Mouse (Mus musculus): Measurements from ENCODE around the gene Sez6l. TPM values are rescaled to one million over a fixed set of nuclear protein-coding genes. Genes with fewer than 3 reads are reported as not detected.

The Sez6l gene
- polyA plus RNA-seq, 1 experiment from 2014 or later = 22.1 TPM

DNA sequence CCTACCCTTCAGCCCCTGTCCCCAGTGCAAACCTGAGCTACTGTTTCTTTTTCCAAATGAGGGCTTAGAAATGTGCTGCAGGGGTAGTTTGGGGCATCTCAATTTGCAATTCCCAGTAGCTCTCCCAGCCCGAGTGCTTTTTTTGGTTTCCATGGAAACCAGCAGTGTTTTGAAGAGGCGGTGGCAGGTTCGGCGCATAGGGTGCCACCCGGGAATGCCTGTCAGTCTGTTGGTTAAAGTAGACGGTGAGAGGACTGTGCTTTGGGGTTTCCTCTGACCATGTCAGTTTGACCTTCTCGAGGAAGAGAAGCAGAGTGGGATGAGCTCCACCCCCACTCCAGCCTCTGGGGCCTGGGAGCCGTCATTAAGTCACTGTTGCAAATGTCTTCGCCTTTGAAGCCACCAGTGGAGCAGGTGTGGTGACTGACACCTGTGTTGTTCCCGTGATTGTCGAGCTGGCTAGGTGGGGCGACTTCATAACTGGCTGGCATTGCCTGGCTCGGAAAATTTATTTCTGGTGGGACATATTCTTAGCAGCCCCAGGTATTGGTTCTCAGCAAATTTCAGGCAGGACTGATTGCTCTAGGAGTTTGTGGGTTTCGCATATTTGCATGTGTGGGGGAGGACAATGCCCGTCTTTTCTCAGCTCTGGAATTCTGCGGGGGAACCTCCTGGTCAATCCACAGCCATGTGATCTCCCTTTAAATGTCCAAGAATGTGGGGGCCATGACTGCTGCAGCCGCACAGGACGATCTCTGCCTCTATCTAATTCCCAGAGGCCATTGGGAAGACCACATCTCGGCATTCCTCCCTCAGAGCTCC is 165.3 kb downstream of the Sez6l start:
- H3K4me3 ChIP-seq (ENCODE audit: low read depth, low read length) = no peak overlapping the region
- no peaks in the 10 kb centered on the region for H3K9me3 ChIP-seq (replicated peaks; ENCODE audit: control insufficient read depth, low read length)
- ATAC-seq = peak; percentile 74
- peak overlapping the region; percentile 33 for H3K4me2 ChIP-seq (ENCODE audit: low read length)
- no peaks in the 10 kb centered on the region for H3K36me3 ChIP-seq (ENCODE audit: control insufficient read depth, insufficient read depth, low read length)
- peaks cover 18% of the 10 kb centered on the region for H3K4me1 ChIP-seq (ENCODE audit: control insufficient read depth, insufficient read depth, low read length)
- H3K27me3 ChIP-seq (replicated peaks; ENCODE audit: control insufficient read depth, insufficient read depth, low read length) = no peaks in the 10 kb centered on the region
- 18% methylated on average over 19 of the region's 19 CpGs for WGBS
- H3K9ac ChIP-seq (ENCODE audit: low read length) = peak overlapping the region; percentile 18; the same call in 1 of the 2 replicates
- DNase-seq (ENCODE audit: low spot score) = peak; percentile 91
- peak overlapping the region; percentile 22 for H3K27ac ChIP-seq (ENCODE audit: low read depth, low read length)

DNA sequence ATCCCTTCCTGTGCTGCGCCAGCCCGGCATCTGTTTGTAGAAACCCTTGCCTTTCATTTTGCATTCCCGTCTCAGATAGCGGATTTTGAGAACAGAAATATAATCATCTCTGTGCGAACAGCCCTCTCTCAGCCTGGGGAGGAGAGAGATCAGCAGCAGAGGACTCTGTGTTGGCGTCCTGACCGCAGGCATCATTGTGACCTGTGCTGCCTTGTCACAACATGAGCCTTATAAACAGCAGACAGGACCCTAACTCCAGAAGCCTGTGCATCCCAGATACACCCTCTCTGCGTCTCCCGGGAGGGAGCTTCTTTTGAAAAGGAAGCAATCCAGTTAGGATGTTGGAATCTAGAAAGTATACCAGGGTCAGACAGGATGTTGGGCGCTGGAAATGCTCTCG is 165.9 kb downstream of the Sez6l start:
- WGBS = 30% methylated on average over 11 of the region's 11 CpGs
- H3K4me1 ChIP-seq (ENCODE audit: control insufficient read depth, insufficient read depth, low read length) = peaks cover 18% of the 10 kb centered on the region
- peak overlapping the region; percentile 22; the same call in 1 of the 2 replicates for H3K27ac ChIP-seq (ENCODE audit: low read depth, low read length)
- H3K36me3 ChIP-seq (ENCODE audit: control insufficient read depth, insufficient read depth, low read length) = no peaks in the 10 kb centered on the region
- peak overlapping the region; percentile 18; the same call in 1 of the 2 replicates for H3K9ac ChIP-seq (ENCODE audit: low read length)
- DNase-seq (ENCODE audit: low spot score) (no peak), ATAC-seq (0 out of 2 replicates have a peak, but pooled peaks have one; percentile 19)
- no peaks in the 10 kb centered on the region for H3K27me3 ChIP-seq (replicated peaks; ENCODE audit: control insufficient read depth, insufficient read depth, low read length)
- peak overlapping the region; percentile 33 for H3K4me2 ChIP-seq (ENCODE audit: low read length)
- H3K4me3 ChIP-seq (ENCODE audit: low read depth, low read length) = no peak overlapping the region
- no peaks in the 10 kb centered on the region for H3K9me3 ChIP-seq (replicated peaks; ENCODE audit: control insufficient read depth, low read length)

DNA sequence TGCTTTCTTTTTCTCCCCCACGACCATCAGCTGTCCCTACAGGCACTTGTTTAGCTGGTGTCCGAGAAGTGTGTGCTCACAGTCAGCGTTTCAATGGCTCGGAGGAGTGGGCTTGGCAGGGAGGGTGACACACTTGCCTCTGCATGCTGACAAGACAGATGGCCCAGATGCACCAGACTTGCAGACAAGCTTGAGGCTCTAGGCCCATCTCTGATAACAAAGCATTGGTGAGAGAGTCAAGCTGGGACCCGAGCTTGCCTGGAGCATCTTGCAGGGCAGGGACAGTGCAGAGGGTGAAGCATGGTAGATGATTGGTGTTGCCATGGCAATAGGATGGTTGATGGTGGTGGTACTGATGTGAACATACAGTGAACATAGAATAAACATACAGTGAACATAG is 167.7 kb downstream of the Sez6l start:
- H3K27ac ChIP-seq (ENCODE audit: low read depth, low read length) = peak overlapping the region; percentile 44; the same call in 1 of the 2 replicates
- no peaks in the 10 kb centered on the region for H3K9me3 ChIP-seq (replicated peaks; ENCODE audit: control insufficient read depth, low read length)
- ATAC-seq (no peak), DNase-seq (ENCODE audit: low spot score) (no peak)
- no peak overlapping the region for H3K4me3 ChIP-seq (ENCODE audit: low read depth, low read length)
- peaks cover 18% of the 10 kb centered on the region for H3K4me1 ChIP-seq (ENCODE audit: control insufficient read depth, insufficient read depth, low read length)
- no peaks in the 10 kb centered on the region for H3K36me3 ChIP-seq (ENCODE audit: control insufficient read depth, insufficient read depth, low read length)
- H3K9ac ChIP-seq (ENCODE audit: low read length) = no peak overlapping the region
- WGBS = 60% methylated on average over 5 of the region's 5 CpGs
- no peak overlapping the region for H3K4me2 ChIP-seq (ENCODE audit: low read length)
- H3K27me3 ChIP-seq (replicated peaks; ENCODE audit: control insufficient read depth, insufficient read depth, low read length) = no peaks in the 10 kb centered on the region

DNA sequence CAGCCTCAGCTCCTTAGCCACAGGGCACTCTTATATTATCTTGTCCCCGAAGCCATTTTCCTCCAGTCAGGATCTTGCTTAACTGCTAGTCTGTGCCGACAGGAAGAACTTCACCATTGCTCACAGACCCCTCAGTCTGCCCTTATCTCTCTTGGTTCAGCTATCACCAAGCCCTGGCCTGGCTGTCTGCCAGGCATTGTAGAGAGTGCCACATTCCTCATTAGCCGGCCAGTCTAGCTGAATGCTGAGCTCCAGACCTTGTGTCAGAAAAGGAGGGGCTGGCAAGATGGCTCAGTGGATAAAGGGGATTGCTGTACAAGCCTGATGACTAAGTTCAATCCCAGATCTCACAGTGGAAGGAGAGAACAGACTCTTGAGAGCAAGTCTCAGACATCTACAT is 171.0 kb downstream of the Sez6l start:
- H3K27ac ChIP-seq (ENCODE audit: low read depth, low read length) = no peak overlapping the region
- no peaks in the 10 kb centered on the region for H3K36me3 ChIP-seq (ENCODE audit: control insufficient read depth, insufficient read depth, low read length)
- H3K27me3 ChIP-seq (replicated peaks; ENCODE audit: control insufficient read depth, insufficient read depth, low read length) = no peaks in the 10 kb centered on the region
- 73% methylated on average over 3 of the region's 3 CpGs for WGBS
- H3K4me3 ChIP-seq (ENCODE audit: low read depth, low read length) = no peak overlapping the region
- no peak overlapping the region for H3K4me2 ChIP-seq (ENCODE audit: low read length)
- no peak for ATAC-seq
- no peak for DNase-seq (ENCODE audit: low spot score)
- H3K4me1 ChIP-seq (ENCODE audit: control insufficient read depth, insufficient read depth, low read length) = peaks cover 3% of the 10 kb centered on the region; the same call in 1 of the 2 replicates
- no peak overlapping the region for H3K9ac ChIP-seq (ENCODE audit: low read length)
- H3K9me3 ChIP-seq (replicated peaks; ENCODE audit: control insufficient read depth, low read length) = no peaks in the 10 kb centered on the region

DNA sequence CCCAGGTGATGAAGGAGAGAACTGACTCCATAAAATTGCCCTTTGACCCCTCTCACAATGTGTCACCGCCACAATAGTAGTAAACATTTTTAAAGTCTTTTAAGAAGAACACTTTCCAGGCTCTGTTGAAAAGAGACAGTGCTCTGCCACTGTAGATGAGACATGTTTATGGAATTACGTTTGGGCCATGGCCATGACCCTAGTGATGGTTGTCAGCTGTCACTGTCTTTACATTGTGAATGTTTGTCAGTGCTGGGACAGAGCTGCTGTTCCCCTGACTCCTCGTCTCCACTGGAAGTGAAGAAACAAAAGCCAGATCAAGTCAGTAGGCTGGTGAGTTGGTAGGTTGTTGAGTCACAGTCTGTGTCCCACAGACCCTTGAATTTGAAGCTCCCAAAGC is 174.5 kb downstream of the Sez6l start:
- no peak for DNase-seq (ENCODE audit: low spot score)
- Histone ChIP-seq H3K9ac (ENCODE audit: low read length) (no peak overlapping the region), H3K4me3 (ENCODE audit: low read depth, low read length) (no peak overlapping the region), H3K27me3 (replicated peaks; ENCODE audit: control insufficient read depth, insufficient read depth, low read length) (no peaks in the 10 kb centered on the region), H3K36me3 (ENCODE audit: control insufficient read depth, insufficient read depth, low read length) (no peaks in the 10 kb centered on the region), H3K4me2 (ENCODE audit: low read length) (no peak overlapping the region), H3K4me1 (ENCODE audit: control insufficient read depth, insufficient read depth, low read length) (no peaks in the 10 kb centered on the region), H3K9me3 (replicated peaks; ENCODE audit: control insufficient read depth, low read length) (no peaks in the 10 kb centered on the region), H3K27ac (ENCODE audit: low read depth, low read length) (no peak overlapping the region)
- ATAC-seq = no peak
- whole genome bisulfite sequencing = 72% methylated on average over 3 of the region's 3 CpGs

DNA sequence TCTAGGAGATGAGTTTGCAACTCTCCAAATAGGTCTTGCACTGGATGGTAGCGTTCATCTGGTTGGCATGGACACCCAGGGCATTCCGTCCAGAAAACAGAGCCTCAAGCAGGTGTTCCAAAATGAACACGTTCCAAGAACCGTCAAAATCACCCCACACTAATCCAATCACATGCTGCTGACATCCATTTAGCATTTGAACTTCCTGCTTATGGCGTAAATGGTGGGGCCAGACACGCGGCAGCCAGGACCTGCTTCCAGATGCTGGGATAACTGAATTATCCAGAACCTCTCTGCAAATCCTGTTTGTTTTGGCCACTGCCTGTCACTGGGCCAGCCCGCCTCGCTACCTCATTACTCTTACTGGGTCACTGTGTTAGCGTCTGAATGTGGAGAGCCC is 177.7 kb downstream of the Sez6l start:
- DNase-seq (ENCODE audit: low spot score) = no peak
- WGBS = 81% methylated on average over 10 of the region's 10 CpGs

DNA sequence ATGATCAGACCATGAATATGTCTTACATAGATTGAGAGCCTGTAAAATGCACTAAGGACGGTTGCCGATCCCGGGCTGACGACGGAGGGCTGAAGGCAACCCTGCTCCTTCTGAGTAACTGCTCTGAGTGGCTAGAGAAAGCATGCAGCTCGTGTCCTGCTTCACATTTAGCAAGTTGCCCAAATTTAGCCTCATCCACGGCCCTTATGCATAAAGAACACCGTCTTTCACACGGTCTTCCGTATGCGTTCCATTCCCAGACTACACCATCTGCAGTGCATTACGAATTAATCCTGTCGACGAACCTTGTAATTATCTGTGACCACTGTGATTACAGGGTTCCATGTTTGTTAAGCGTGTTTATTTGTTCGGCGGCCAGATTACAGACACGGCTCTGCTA is 180.9 kb downstream of the Sez6l start:
- Histone ChIP-seq H3K9me3 (replicated peaks; ENCODE audit: control insufficient read depth, low read length) (no peaks in the 10 kb centered on the region), H3K4me1 (ENCODE audit: control insufficient read depth, insufficient read depth, low read length) (peaks cover 15% of the 10 kb centered on the region), H3K9ac (ENCODE audit: low read length) (no peak overlapping the region), H3K27me3 (replicated peaks; ENCODE audit: control insufficient read depth, insufficient read depth, low read length) (no peaks in the 10 kb centered on the region), H3K27ac (ENCODE audit: low read depth, low read length) (peak overlapping the region; percentile 88; the same call in 1 of the 2 replicates), H3K36me3 (ENCODE audit: control insufficient read depth, insufficient read depth, low read length) (peaks cover 9% of the 10 kb centered on the region), H3K4me3 (ENCODE audit: low read depth, low read length) (no peak overlapping the region), H3K4me2 (ENCODE audit: low read length) (no peak overlapping the region)
- 69% methylated on average over 18 of the region's 18 CpGs for WGBS
- ATAC-seq (no peak), DNase-seq (ENCODE audit: low spot score) (peak; percentile 7)

More for the DNA sequence above, 177.7 kb downstream of the Sez6l start:
- no peaks in the 10 kb centered on the region for H3K36me3 ChIP-seq (ENCODE audit: control insufficient read depth, insufficient read depth, low read length)
- peaks cover 4% of the 10 kb centered on the region; the same call in 1 of the 2 replicates for H3K4me1 ChIP-seq (ENCODE audit: control insufficient read depth, insufficient read depth, low read length)
- H3K27me3 ChIP-seq (replicated peaks; ENCODE audit: control insufficient read depth, insufficient read depth, low read length) = no peaks in the 10 kb centered on the region
- H3K4me3 ChIP-seq (ENCODE audit: low read depth, low read length) = no peak overlapping the region
- H3K4me2 ChIP-seq (ENCODE audit: low read length) = no peak overlapping the region
- no peak overlapping the region for H3K27ac ChIP-seq (ENCODE audit: low read depth, low read length)
- H3K9ac ChIP-seq (ENCODE audit: low read length) = no peak overlapping the region
- no peaks in the 10 kb centered on the region for H3K9me3 ChIP-seq (replicated peaks; ENCODE audit: control insufficient read depth, low read length)
- no peak for ATAC-seq

DNA sequence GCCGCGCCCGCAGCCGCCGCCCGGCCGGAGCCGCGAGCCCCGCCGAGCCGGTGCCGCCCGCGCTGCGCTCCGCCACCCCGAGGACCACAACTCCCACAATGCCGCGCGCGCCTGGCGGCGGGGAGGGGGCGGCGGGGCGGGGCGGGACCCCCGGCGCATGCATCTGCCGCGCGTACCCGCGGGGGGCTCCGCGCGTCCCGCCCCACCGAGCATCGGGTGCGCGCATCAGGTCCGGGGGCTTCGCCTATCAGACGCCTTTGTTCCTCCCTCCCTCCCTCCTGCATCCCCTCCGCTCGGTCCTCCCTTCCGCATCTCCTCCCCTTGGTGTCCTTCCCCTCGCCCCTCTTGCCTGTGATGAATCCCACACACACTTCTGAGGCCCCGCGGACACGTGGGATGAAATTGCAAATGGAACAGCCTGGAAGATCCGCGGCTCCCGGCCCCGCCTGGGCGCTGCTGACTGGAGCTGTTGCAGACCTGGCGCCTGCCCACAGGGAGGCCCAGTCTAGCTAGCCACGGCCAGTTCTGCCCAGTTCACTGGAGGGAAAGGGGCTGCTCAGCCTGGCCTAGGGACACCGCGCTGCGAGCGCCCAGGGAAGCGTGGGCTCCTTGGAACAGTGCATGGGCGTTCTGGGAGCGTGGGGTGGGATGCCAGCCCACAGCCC is 182.1 kb downstream of the Sez6l start, which contains the start of gene Asphd2:
Gene Asphd2 (minus strand): TSS at position 88 of the 665 bp plus-strand sequence.
- peak; percentile 93 for DNase-seq (ENCODE audit: low spot score)
- Histone ChIP-seq H3K36me3 (ENCODE audit: control insufficient read depth, insufficient read depth, low read length) (peaks cover 16% of the 10 kb centered on the region), H3K4me2 (ENCODE audit: low read length) (peak within 1 kb of the TSS; percentile 95), H3K27me3 (replicated peaks; ENCODE audit: control insufficient read depth, insufficient read depth, low read length) (no peaks in the 10 kb centered on the region), H3K27ac (ENCODE audit: low read depth, low read length) (peak within 1 kb of the TSS; percentile 88), H3K4me3 (ENCODE audit: low read depth, low read length) (peak within 1 kb of the TSS; percentile 62), H3K9me3 (replicated peaks; ENCODE audit: control insufficient read depth, low read length) (no peaks in the 10 kb centered on the region), H3K9ac (ENCODE audit: low read length) (peak within 1 kb of the TSS; percentile 69), H3K4me1 (ENCODE audit: control insufficient read depth, insufficient read depth, low read length) (peaks cover 15% of the 10 kb centered on the region)
- peak; percentile 86 for ATAC-seq
- WGBS = 1% methylated on average over 33 of the region's 67 CpGs

DNA sequence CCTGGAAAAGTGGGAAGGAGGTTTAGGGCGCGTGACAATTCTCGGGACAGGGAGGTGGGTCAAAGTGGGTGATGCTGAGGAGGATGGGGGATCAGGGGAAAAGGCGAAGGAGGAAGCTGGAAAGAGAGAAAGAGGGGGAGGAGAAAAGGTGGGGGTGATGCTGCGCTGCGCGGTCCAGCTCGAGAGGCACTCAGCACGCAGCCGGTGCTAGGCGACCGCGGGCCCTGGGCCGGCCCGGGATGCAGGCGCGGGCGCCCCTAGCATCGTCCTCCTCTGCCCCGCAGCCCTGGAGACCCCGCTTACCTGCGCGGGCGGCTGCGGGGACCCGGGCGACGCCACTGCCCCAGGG is 182.6 kb downstream of the Sez6l start:
- DNase-seq (ENCODE audit: low spot score) = no peak
- ATAC-seq = peak; percentile 83

More for the DNA sequence above, 182.6 kb downstream of the Sez6l start:
- H3K4me3 ChIP-seq (ENCODE audit: low read depth, low read length) = peak overlapping the region; percentile 62
- peak overlapping the region; percentile 88 for H3K27ac ChIP-seq (ENCODE audit: low read depth, low read length)
- peak overlapping the region; percentile 69 for H3K9ac ChIP-seq (ENCODE audit: low read length)
- H3K27me3 ChIP-seq (replicated peaks; ENCODE audit: control insufficient read depth, insufficient read depth, low read length) = no peaks in the 10 kb centered on the region
- H3K9me3 ChIP-seq (replicated peaks; ENCODE audit: control insufficient read depth, low read length) = no peaks in the 10 kb centered on the region
- peaks cover 19% of the 10 kb centered on the region for H3K36me3 ChIP-seq (ENCODE audit: control insufficient read depth, insufficient read depth, low read length)
- peaks cover 15% of the 10 kb centered on the region for H3K4me1 ChIP-seq (ENCODE audit: control insufficient read depth, insufficient read depth, low read length)
- peak overlapping the region; percentile 95 for H3K4me2 ChIP-seq (ENCODE audit: low read length)
- 0% methylated on average over 18 of the region's 28 CpGs for WGBS
